Comparison of ENCODE assay signal across 8 mouse cellular contexts in genomic region chr5:29293194-29293593, GRCm38 (mm10).
DNase-seq lines count a peak whose midpoint lies in the region; ATAC-seq lines count a peak whose summit lies in the region.

No protein-coding gene starts in this region.

- 27% methylated on average over 2 of the region's 2 CpGs for WGBS in forebrain, embryonic 10.5 days
- 26% methylated on average over 2 of the region's 2 CpGs for WGBS in forebrain, embryonic 15.5 days
- 22% methylated on average over 2 of the region's 2 CpGs for WGBS in forebrain, embryonic 16.5 days

- peak; percentile 52 for DNase-seq in forebrain, embryonic 10.5 days (ENCODE audit: extremely low spot score, low spot score)
- DNase-seq in CD8-positive naive resting alpha-beta T cell, adult 2 months (ENCODE audit: low read depth in 2 of 2, low spot score in 2 of 2) = peak; percentile 3 to 44
- peak; percentile 5 for DNase-seq in c-Kit-negative CD71-positive TER-119-positive erythroid progenitor cells, embryonic 14.5 days (ENCODE audit: low read depth, low spot score)
- peak; percentile 50 to 83 for DNase-seq in kidney, postnatal 36 days
- DNase-seq in lung, postnatal 14 days = peak; percentile 71
- peak; percentile 33 to 75 for DNase-seq in spleen, postnatal 10 days (ENCODE audit: low spot score in 2 of 2)

- no peak overlapping the region for H3K4me3 ChIP-seq in forebrain, embryonic 10.5 days
- no peak overlapping the region for H3K4me3 ChIP-seq in forebrain, embryonic 15.5 days
- H3K4me3 ChIP-seq in forebrain, embryonic 16.5 days (replicated peaks; ENCODE audit: low read length) = no peak overlapping the region

- no peak overlapping the region for H3K27ac ChIP-seq in forebrain, embryonic 10.5 days
- H3K27ac ChIP-seq in forebrain, embryonic 15.5 days (replicated peaks) = no peak overlapping the region
- H3K27ac ChIP-seq in forebrain, embryonic 16.5 days (ENCODE audit: low read length) = no peak overlapping the region

- no peak overlapping the region for H3K9ac ChIP-seq in forebrain, embryonic 15.5 days (replicated peaks)
- no peak overlapping the region for H3K9ac ChIP-seq in forebrain, embryonic 16.5 days (replicated peaks; ENCODE audit: low read depth, low read length)

- H3K27me3 ChIP-seq in forebrain, embryonic 10.5 days (ENCODE audit: poor library complexity, severe bottlenecking) = no peaks in the 10 kb centered on the region
- H3K27me3 ChIP-seq in forebrain, embryonic 15.5 days = no peaks in the 10 kb centered on the region
- no peaks in the 10 kb centered on the region for H3K27me3 ChIP-seq in forebrain, embryonic 16.5 days (replicated peaks; ENCODE audit: control insufficient read depth, insufficient read depth, low read length)

- ATAC-seq in forebrain, embryonic 15.5 days (replicated peaks) = no peak
- 0 out of 2 replicates have a peak, but pooled peaks have one; percentile 61 for ATAC-seq in forebrain, embryonic 16.5 days

- no peak overlapping the region for H3K4me2 ChIP-seq in forebrain, embryonic 15.5 days (replicated peaks)
- H3K4me2 ChIP-seq in forebrain, embryonic 16.5 days (ENCODE audit: low read length) = no peak overlapping the region

- no peaks in the 10 kb centered on the region for H3K4me1 ChIP-seq in forebrain, embryonic 10.5 days
- no peaks in the 10 kb centered on the region for H3K4me1 ChIP-seq in forebrain, embryonic 15.5 days
- no peaks in the 10 kb centered on the region for H3K4me1 ChIP-seq in forebrain, embryonic 16.5 days (replicated peaks; ENCODE audit: control insufficient read depth, insufficient read depth, low read length)

- no peaks in the 10 kb centered on the region for H3K9me3 ChIP-seq in forebrain, embryonic 10.5 days
- H3K9me3 ChIP-seq in forebrain, embryonic 15.5 days = no peaks in the 10 kb centered on the region
- H3K9me3 ChIP-seq in forebrain, embryonic 16.5 days (ENCODE audit: control insufficient read depth, low read length) = no peaks in the 10 kb centered on the region

- H3K36me3 ChIP-seq in forebrain, embryonic 10.5 days (replicated peaks) = no peaks in the 10 kb centered on the region
- no peaks in the 10 kb centered on the region; the same call in 1 of the 2 replicates for H3K36me3 ChIP-seq in forebrain, embryonic 15.5 days
- H3K36me3 ChIP-seq in forebrain, embryonic 16.5 days (ENCODE audit: control insufficient read depth, insufficient read depth) = no peaks in the 10 kb centered on the region

Comparison
In these comparisons a context has a peak if more than half of its experiments do, and no peak if none do; other contexts are left out.
1. DNase-seq: peak in every context shown above with its lines; median percentile 71 in lung, postnatal 14 days; 66 in kidney, postnatal 36 days; 54 in spleen, postnatal 10 days; 52 in forebrain, embryonic 10.5 days; 24 in CD8-positive naive resting alpha-beta T cell, adult 2 months; 5 in c-Kit-negative CD71-positive TER-119-positive erythroid progenitor cells, embryonic 14.5 days.